ENCODE assay signal across 7 mouse cellular contexts in genomic region chr11:97523827-97524261, GRCm38 (mm10). TPM values are rescaled to one million over a fixed set of nuclear protein-coding genes. Genes with fewer than 3 reads are reported as not detected.
DNase-seq lines count a peak whose midpoint lies in the region; ATAC-seq lines count a peak whose summit lies in the region.

No protein-coding gene starts in this region.

- ATAC-seq in megakaryocyte, adult 5-6 weeks (ENCODE audit: poor library complexity, severe bottlenecking), result no peak

- DNase-seq in adrenal gland, adult 8-10 months, result peak; percentile 84
- peak; percentile 77 to 81 for DNase-seq in cerebellum, postnatal 10 days
- DNase-seq in kidney, adult 11 months, result peak; percentile 84
- peak; percentile 38 to 69 for DNase-seq in lung, postnatal 4 days
- DNase-seq in spleen, adult 18-20 months, result no peak
- no peak for DNase-seq in frontal cortex, postnatal 25 days (ENCODE audit: low spot score in 2 of 2)

RNA-seq across cellular contexts. Expression of gene 4933428G20Rik, which starts 23.7 kb away (rescaled TPM):
- under 1 TPM in 3 of 4 experiments, not detected in 1; 0.35 to 0.80 (median 0.45) TPM for total RNA-seq in adrenal gland, adult 8-10 months (2022)
- total RNA-seq in megakaryocyte, adult 5-6 weeks (2015), result not detected in 2 replicates
- not detected in 2 replicates for total RNA-seq in megakaryocyte, adult 5-6 weeks (2017)

RNA-seq across cellular contexts. Expression of gene Srcin1, which starts 52.1 kb away (rescaled TPM):
- 10 to 100 TPM; 10.7 to 37.6 (median 19.9) TPM for total RNA-seq in adrenal gland, adult 8-10 months (2022)
- not detected in 2 replicates for total RNA-seq in megakaryocyte, adult 5-6 weeks (2015)
- total RNA-seq in megakaryocyte, adult 5-6 weeks (2017), result not detected in 2 replicates

Comparison
In these comparisons a context has a peak if more than half of its experiments do, and no peak if none do; other contexts are left out.
1. DNase-seq: peak in adrenal gland, adult 8-10 months (single experiment), cerebellum, postnatal 10 days (2 of 2), kidney, adult 11 months (single experiment) and lung, postnatal 4 days (2 of 2); none in spleen, adult 18-20 months (0 of 2) and frontal cortex, postnatal 25 days (0 of 2).
2. RNA of gene Srcin1, which starts 52.1 kb away (total RNA-seq): 10.7 to 37.6 TPM in adrenal gland, adult 8-10 months; not detected in megakaryocyte, adult 5-6 weeks; every median in the first group is over 10 times any median in the second.